ENCODE assay signal across 16 mouse cellular contexts in genomic region chr6:143923146-143923545, GRCm38 (mm10).
"Had no signal": no experiment of that assay in that cellular context is flagged by ENCODE, and none has a peak within 500 bp of the region (broad histone marks: within the 10 kb centered on the region; RNA-seq: fewer than 3 reads in every experiment).

No protein-coding gene starts in this region.

- H3K27me3 ChIP-seq: liver, embryonic 13.5 days; midbrain, embryonic 12.5 days; midbrain, embryonic 15.5 days; neural tube, embryonic 13.5 days had no signal

- H3K9me3 ChIP-seq: limb, embryonic 10.5 days; liver, embryonic 13.5 days; midbrain, embryonic 12.5 days; midbrain, embryonic 15.5 days; neural tube, embryonic 13.5 days had no signal

- H3K9ac ChIP-seq: limb, embryonic 13.5 days; liver, embryonic 13.5 days; midbrain, embryonic 12.5 days; midbrain, embryonic 15.5 days; neural tube, embryonic 13.5 days had no signal

- H3K4me3 ChIP-seq: limb, embryonic 10.5 days; limb, embryonic 13.5 days; liver, embryonic 13.5 days; midbrain, embryonic 12.5 days; midbrain, embryonic 15.5 days; myocyte; neural tube, embryonic 13.5 days had no signal

- DNase-seq: kidney, adult 8-10 months; kidney, postnatal 36 days; layer of hippocampus, adult 9-11 months; liver; liver, embryonic 13.5 days; lung, adult 2 months; lung, postnatal 14 days; lung, postnatal 4 days; thymus, adult 18-20 months; thymus, postnatal 36 days had no signal

- ATAC-seq: midbrain, embryonic 15.5 days had no signal

- H3K36me3 ChIP-seq: liver, embryonic 13.5 days; midbrain, embryonic 12.5 days; midbrain, embryonic 15.5 days; neural tube, embryonic 13.5 days had no signal

- H3K4me1 ChIP-seq: liver, embryonic 13.5 days; midbrain, embryonic 12.5 days had no signal

- H3K27ac ChIP-seq: limb, embryonic 10.5 days; limb, embryonic 13.5 days; liver, embryonic 13.5 days; midbrain, embryonic 12.5 days; midbrain, embryonic 15.5 days; neural tube, embryonic 13.5 days had no signal

- H3K4me2 ChIP-seq: limb, embryonic 13.5 days; liver, embryonic 13.5 days; midbrain, embryonic 12.5 days; midbrain, embryonic 15.5 days; neural tube, embryonic 13.5 days had no signal
